Mouse (Mus musculus) gastrocnemius, postnatal 4 days (tissue): ENCODE data around the gene Arhgap21. TPM values are rescaled to one million over a fixed set of nuclear protein-coding genes. Genes with fewer than 3 reads are reported as not detected.

Experiments used
- DNase-seq, 2 experiments: peaks; one replicate each; pipeline ENCODE4 v3.0.0; 2021 to 2022; ENCODE audit warnings: low spot score in 2 of 2, mixed read lengths in 2 of 2
- total RNA-seq, 2 experiments: library from RNA; stranded (reverse); gene quantifications; 2 replicates each; pipeline ENCODE4 v1.2.3; 2021

Arhgap21 gene
- total RNA-seq, 2 experiments from 2014 or later: 87.5 to 91.7 TPM

GRCm38 (mm10) chr2:20967101-20967645, 1.5 kb downstream of the Arhgap21 start:
- DNase-seq: peak in 1 of 2 experiments; percentile 48

GRCm38 (mm10) chr2:20966176-20967100, 2.2 kb downstream of the Arhgap21 start:
- DNase-seq: no peak

GRCm38 (mm10) chr2:20965361-20965760, 3.3 kb downstream of the Arhgap21 start:
- no peak for DNase-seq

GRCm38 (mm10) chr2:20964461-20964860, 4.2 kb downstream of the Arhgap21 start:
- no peak for DNase-seq

- DNase-seq: no peak
These were observed 5.4 kb downstream of the Arhgap21 start for GRCm38 (mm10) chr2:20963226-20963805.

- no peak for DNase-seq
These were observed 6.4 kb downstream of the Arhgap21 start for GRCm38 (mm10) chr2:20962284-20962683.

- DNase-seq: no peak
These were observed 6.9 kb downstream of the Arhgap21 start for GRCm38 (mm10) chr2:20961825-20962224.

GRCm38 (mm10) chr2:20961295-20961694, 7.4 kb downstream of the Arhgap21 start:
- DNase-seq: no peak

GRCm38 (mm10) chr2:20960668-20961035, 8.0 kb downstream of the Arhgap21 start:
- DNase-seq: no peak

GRCm38 (mm10) chr2:20959906-20960667, 8.6 kb downstream of the Arhgap21 start:
- no peak for DNase-seq

GRCm38 (mm10) chr2:20959045-20959444, 9.6 kb downstream of the Arhgap21 start:
- DNase-seq: no peak

GRCm38 (mm10) chr2:20957995-20958394, 10.7 kb downstream of the Arhgap21 start:
- DNase-seq: no peak

GRCm38 (mm10) chr2:20956716-20957115, 12.0 kb downstream of the Arhgap21 start:
- no peak for DNase-seq

GRCm38 (mm10) chr2:20955996-20956395, 12.7 kb downstream of the Arhgap21 start:
- DNase-seq: no peak

- no peak for DNase-seq
These were observed 13.3 kb downstream of the Arhgap21 start for GRCm38 (mm10) chr2:20955376-20955775.

- DNase-seq: no peak
These were observed 16.0 kb downstream of the Arhgap21 start for GRCm38 (mm10) chr2:20952716-20953115.

GRCm38 (mm10) chr2:20949168-20949567, 19.5 kb downstream of the Arhgap21 start:
- DNase-seq: no peak

GRCm38 (mm10) chr2:20947036-20947435, 21.6 kb downstream of the Arhgap21 start:
- DNase-seq: no peak

GRCm38 (mm10) chr2:20945596-20945995, 23.1 kb downstream of the Arhgap21 start:
- no peak for DNase-seq

GRCm38 (mm10) chr2:20943730-20944454, 24.8 kb downstream of the Arhgap21 start:
- no peak for DNase-seq

- no peak for DNase-seq
These were observed 25.5 kb downstream of the Arhgap21 start for GRCm38 (mm10) chr2:20943222-20943621.
